Mouse (Mus musculus) forelimb bud, embryonic 11.5 days (tissue): ENCODE results near the gene Tmem130.

Source experiments
- DNase-seq: peaks from one replicate; pipeline ENCODE4 v3.0.0-alpha.2; 2012; ENCODE audit warnings: low read depth, low spot score

Gene Tmem130

DNA sequence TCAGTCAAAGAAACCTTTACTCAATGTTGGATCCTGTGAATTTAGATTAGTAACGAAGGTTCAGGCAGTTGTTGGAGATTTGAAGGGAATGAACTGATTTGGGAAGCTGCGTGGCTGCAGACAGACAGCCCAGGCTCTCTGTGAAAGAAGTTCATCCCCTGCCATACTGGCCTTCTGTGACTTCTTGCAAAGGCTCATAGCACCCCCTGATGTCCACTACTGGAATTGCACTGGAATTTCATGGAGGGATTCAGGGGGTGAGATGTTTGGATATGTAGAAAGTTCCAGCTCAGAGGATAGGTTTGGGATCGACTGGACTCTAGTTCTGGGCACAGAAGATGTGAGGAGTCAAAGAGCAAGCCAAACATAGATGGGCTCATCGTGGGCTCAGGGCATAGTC is 27.7 kb downstream of the Tmem130 start:
- peak; percentile 73 for DNase-seq

DNA sequence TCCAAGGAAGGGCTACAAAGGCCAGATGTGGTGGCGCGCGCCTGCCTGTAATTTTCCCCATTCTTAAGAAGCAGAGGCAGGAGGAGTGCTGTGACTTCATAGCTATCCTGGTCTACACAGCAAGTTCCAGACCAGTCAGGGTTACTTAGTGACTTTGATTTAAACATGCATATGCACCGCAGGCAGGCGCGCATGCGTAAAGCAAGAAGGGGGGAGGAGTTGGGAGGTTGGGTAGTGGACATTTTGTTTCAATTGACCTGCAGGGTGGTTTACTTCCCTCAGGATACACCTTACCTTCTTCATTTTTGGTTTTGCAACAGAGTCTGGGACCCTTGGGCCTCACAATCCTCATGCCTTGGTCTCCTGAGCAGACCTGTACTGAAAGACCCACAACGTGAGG is 32.4 kb downstream of the Tmem130 start:
- no peak for DNase-seq

DNA sequence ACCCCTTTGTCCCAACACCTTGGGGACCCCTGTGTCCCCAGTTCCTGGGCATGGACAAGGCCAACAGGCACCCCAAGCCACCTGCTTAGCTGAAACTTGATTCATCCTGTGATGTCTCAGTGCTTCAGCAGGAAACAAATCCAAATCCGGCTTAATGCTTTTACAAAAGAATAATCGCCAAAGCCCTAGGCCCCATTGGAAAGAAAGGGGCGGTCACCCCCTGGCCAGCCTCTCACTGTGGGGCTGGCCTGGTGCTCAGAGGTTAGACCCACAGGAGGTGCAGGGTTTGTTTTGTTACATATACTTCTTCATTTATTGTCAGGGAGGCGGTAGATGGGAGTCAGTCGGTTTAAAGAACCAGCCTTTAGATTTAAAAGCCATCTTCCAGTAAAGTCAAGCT is 33.4 kb downstream of the Tmem130 start:
- no peak for DNase-seq

DNA sequence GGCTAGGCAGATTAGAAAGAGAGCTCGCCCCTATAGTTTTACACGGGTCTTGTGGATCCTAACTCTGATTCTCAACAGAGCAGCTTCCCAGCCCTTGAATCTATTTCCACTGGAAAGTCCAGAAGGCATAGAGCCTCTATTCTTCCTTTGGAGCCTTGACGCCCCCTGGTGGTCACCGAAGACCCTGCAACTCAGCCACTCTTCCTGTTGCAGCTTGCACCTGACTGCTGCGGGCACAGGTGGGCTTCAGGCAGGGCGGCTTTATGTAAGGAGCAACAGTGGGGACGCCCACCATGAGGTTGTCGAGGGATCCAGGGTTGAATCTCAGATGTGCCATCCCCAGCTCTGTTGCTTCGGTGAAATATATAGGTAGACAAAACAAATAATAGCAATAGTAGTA is 34.5 kb downstream of the Tmem130 start:
- DNase-seq: peak; percentile 71

DNA sequence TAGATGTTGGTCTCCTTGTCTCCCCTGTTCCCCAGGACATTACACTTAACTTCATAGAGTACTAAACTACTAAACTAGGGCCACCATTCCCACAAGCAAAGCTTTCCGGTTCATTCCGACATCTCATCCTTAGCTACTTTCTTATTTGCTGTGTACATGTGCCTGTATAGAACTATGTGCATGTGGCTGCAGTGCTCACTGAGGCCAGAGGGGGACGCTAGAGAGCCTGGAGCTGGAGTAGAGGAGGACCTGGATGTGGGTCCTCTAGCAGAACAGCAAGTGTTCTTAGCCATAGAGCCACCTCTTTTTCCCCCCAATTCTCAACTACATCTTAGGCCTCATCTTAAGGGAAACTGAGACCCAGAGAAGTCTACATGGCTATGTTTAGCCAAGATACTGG is 36.1 kb downstream of the Tmem130 start:
- no peak for DNase-seq

DNA sequence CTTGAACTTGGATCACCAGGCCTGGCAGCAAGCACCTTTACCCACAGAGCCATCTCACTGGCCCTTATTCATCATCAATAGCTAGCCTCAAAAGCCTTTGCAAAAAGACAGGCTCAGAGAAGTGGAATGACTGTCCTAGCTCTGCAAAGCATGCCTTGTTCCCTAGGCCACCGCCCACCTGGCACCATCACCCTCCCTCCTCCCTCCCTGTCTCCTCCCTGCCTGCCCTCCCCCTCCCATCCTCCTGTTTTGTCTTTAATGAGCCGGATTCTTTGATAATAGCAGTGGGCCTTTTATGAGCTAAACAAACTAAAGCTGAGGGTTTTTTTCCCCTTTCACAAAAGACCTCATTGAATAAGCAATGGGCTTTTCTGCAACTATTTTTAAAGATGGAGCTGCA is 36.7 kb downstream of the Tmem130 start:
- no peak for DNase-seq

DNA sequence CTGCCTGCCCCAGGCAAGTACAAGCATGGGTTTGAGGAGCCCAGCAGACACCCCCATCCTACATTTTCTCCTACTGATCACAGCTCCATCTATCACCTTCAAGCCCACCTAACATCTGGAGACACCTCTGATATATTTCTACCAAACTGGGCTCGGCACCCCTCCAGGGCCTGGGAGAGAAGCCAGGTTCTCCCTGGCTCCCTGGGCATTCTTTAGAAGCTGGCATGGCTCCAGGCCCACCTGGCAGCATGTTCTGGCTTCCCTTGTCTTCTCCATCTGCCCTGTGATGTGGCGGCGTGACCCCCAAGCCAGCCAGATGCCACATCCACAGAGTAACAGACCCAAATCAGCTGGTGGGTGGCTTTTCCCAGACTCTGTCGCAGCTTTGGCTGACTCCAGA is 41.3 kb downstream of the Tmem130 start:
- DNase-seq: no peak

DNA sequence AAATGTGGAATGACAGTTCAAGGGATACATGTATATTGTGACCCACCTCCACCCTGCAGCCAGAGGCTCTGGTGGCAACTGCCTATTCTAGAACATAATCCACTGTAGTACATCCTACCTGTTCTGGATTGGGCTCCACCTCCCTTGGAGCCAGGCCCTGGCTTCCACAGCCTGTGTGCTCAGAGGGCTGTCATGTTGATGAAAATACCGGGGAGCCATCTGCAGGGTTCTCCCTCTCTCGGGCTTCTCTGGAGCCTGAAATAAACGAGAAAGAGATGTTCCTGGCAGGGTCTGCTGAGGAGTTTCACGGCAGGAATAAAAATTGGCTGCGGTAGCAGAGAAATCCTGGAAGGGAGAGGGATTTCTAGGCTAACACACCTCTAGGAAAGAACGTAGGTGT is 41.8 kb downstream of the Tmem130 start:
- DNase-seq: no peak

DNA sequence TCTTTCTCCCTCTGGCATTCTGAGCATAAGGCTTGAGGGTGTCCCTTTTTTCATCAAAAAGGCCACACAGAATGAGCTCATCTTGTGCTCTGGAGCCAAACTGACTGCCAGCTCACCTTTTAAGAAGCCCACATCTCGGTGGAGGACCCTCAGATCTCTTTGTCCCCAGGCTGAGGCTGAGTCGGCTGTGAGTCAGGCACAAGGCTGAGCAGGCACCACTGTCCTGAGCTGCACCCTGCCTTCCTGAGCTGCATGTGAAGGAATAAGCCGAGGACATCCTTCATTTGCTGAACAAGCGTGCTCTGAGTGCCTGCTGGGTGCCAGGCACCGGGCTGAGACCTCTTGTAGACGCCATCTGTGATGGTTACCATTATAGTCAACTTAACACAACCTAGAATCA is 44.4 kb downstream of the Tmem130 start:
- DNase-seq: no peak

DNA sequence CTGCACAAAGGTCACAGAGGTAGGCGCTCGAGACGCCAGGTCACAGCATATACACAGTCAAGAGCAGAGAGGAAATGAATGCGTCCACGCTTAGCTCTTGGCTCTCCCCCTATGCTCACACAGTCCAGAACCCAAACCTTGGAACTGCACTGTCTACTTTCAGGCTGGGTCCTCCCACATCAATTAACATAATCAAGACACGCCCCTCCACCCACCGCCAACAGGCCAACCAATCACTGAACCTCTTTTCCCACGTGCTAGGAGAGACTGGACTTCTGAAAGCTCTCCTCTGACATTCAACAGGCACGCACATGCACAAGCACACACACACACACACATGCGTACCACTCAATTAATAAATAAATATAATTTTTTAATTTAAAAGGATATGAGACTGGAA is 48.2 kb downstream of the Tmem130 start:
- DNase-seq: no peak

DNA sequence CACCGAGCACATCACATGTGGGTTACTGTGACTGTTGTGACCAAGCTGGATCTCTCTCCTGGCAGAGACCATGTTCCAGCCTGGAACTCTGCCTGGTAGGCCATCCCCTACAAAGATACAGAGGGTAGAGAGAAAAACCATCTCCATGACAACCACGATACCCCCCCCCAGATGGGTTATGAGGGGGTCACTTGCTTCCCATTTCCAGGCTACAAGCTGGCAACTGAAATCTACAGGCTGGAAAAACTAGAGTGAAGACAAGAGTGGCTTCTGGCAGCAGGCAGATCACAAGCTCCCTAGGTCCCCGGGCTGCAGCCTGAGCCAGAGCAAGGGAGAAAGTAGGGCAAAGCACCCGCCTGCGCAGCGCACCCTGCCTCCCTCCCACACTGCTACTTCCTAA is 54.0 kb downstream of the Tmem130 start:
- no peak for DNase-seq

DNA sequence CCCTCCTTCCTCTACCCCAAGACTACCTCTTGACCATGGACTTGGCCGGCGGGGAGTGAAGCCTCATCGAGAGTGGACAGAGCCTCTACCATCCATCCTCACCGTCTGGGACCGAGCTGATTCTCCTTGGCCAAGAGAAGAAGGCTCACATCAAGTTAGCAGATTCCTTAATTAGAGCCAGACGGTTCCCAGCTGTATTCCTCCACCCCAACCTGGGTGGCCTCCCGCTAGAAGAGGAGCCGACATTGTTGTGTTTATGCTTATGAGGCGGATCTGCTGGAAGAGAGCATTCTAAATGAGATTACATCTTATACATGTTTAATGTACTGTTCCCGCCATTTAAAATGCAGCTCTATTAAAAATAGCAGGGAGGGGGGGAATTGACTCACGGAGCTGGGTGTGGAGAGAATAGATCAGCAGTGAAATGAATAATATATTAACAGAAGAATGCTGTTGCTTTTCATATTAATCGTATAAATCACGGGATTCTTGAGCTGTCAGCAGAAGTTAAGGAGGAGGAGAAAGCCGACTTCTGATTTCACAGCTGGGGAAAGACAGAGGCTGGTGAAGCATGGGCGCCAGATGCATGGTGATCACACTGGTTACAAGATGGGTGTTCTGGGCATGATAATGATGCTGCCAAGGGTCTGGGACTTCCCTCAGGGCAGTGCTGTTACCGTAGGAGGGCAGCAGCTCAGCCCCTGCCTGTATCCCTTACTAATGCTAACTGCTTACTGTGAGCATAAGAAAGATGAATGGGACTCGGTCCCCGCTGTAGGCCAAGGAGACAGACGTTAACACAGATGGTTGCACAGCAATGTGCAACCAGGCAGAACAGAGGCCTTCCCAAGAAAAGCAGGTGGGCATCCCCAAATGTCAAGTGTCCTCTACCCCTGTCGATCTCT is 57.9 kb downstream of the Tmem130 start:
- no peak for DNase-seq

DNA sequence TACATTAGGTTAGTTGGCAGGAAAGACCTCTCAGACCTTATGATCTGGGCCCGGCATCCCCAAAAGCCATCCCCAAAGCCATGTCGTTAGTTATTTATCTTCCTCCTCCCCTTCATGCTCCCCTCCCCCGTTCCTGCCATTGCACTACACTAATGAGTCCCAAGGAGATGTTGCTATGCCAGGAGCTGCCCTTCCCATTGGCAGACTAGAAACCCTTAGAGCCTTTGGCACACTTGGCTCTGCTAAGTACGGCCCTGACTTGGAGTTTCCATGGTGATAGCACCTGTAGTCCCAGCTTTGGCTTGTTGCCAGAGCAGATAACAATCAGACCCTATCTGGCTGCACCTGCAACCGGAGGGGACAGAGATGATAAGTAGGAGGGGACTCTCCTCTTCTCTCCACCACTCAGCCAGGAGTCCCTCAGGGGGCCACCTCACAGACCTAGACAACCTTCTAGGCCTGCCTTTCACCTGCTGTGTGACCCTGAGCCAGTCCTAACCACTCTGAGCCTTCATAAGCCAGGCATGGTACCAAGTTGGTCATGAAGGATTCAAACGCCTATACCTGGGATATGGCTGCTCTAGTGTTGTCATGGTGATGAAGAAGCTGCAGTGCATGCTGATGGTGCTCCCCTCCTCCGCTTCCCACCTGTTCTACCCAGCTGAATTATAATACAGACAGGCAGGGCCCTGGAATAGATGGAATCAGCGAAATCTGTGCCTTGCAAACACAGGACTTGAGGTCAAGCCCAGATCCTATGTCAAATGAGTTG is 66.1 kb downstream of the Tmem130 start:
- no peak for DNase-seq

DNA sequence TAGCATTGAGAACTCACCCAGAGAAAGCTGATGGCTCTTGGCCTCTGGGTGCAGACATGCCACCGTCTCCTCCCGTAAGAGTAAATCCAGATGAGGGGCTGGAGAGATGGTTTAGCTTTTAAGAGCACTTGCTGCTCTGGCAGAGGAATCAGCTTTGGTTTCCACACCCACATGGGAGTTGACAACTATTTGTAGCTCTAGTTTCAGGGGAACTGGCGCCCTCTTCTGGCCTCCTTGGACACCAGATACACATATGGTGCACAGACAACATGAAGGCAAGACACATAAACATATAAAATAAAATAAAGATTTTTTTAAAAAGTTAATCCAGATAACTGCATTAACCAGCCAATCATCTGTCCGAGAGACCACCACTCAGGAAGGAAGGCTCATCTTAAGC is 67.5 kb downstream of the Tmem130 start:
- DNase-seq: no peak

DNA sequence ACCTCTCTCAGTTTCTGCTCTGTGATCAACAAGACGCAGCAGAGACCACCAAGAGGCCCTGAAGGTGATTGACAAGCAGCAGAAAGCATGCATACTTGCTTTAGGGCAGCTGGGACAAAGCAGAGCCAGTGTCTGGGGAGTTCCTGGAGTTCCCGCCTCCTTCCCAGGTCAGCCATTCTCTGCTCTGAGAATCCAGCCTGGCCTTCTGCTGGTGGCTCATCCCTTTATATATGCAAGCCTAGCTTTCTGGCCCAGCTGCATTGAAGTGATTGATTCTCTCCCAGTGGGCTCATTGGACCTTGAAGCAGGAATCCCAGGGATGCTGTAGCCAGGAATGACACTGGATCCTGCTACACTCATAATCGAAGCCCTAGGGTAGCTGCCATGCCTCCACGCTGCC is 70.2 kb downstream of the Tmem130 start:
- DNase-seq: no peak

DNA sequence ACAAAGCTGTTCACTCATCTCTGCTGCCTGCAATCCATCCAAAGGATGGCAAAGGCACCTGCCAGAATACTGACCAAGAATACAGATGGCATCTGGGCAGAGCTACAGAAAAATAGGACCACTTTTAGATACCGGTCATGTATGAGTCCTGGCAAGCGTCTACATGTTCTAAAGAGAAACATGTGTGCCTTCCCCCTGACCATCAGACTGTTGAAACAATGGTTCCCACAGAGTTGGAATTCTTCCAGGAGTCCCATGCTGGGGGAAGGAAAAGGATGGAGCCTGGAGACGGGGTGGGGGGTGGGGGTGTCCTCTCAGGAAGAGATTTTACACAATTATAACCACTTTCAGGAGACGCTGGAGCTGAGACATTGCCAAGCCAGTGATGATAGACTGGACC is 73.2 kb downstream of the Tmem130 start:
- no peak for DNase-seq
